Mouse (Mus musculus) adrenal gland, adult 8-10 months (tissue): ENCODE measurements around the gene Pard3. TPM values are rescaled to one million over a fixed set of nuclear protein-coding genes. Genes with fewer than 3 reads are reported as not detected.

Experiments
- DNase-seq: peaks from one replicate; pipeline ENCODE4 v3.0.0; 2022
- total RNA-seq, 4 experiments: library from RNA; stranded (reverse); gene quantifications; 2 replicates each; pipeline ENCODE4 v1.2.4; 2022

Pard3 gene
- total RNA-seq = 10 to 100 TPM; 43.6 to 52.4 (median 45.8) TPM

GRCm38 (mm10) chr8:127063551-127064360, at the start of gene Pard3:
Gene Pard3 (plus strand): TSS chr8:127063893.
- peak; percentile 68 for DNase-seq

GRCm38 (mm10) chr8:127021830-127022229, 41.9 kb upstream of the Pard3 start:
- DNase-seq = no peak

GRCm38 (mm10) chr8:127025256-127025717, 38.4 kb upstream of the Pard3 start:
- DNase-seq = no peak

- DNase-seq = no peak
Observed at GRCm38 (mm10) chr8:127025775-127026174, 37.9 kb upstream of the Pard3 start.

- no peak for DNase-seq
Observed at GRCm38 (mm10) chr8:127031476-127031875, 32.2 kb upstream of the Pard3 start.

- DNase-seq = no peak
Observed at GRCm38 (mm10) chr8:127038928-127039327, 24.8 kb upstream of the Pard3 start.

- no peak for DNase-seq
Observed at GRCm38 (mm10) chr8:127049996-127050395, 13.7 kb upstream of the Pard3 start.

GRCm38 (mm10) chr8:127052132-127052531, 11.6 kb upstream of the Pard3 start:
- DNase-seq = no peak

- DNase-seq = no peak
Observed at GRCm38 (mm10) chr8:127055081-127055480, 8.6 kb upstream of the Pard3 start.

GRCm38 (mm10) chr8:127058759-127059158, 4.9 kb upstream of the Pard3 start:
- DNase-seq = no peak

- DNase-seq = no peak
Observed at GRCm38 (mm10) chr8:127059826-127060225, 3.9 kb upstream of the Pard3 start.

- DNase-seq = peak; percentile 42
Observed at GRCm38 (mm10) chr8:127064361-127065112, 844 bp downstream of the Pard3 start.

- no peak for DNase-seq
Observed at GRCm38 (mm10) chr8:127065113-127065473, 1.4 kb downstream of the Pard3 start.

- DNase-seq = no peak
Observed at GRCm38 (mm10) chr8:127065791-127066190, 2.1 kb downstream of the Pard3 start.

GRCm38 (mm10) chr8:127066501-127066900, 2.8 kb downstream of the Pard3 start:
- no peak for DNase-seq

- DNase-seq = no peak
Observed at GRCm38 (mm10) chr8:127068719-127069118, 5.0 kb downstream of the Pard3 start.

GRCm38 (mm10) chr8:127070225-127070624, 6.5 kb downstream of the Pard3 start:
- no peak for DNase-seq

- DNase-seq = no peak
Observed at GRCm38 (mm10) chr8:127073052-127073618, 9.4 kb downstream of the Pard3 start.

- DNase-seq = no peak
Observed at GRCm38 (mm10) chr8:127076511-127076910, 12.8 kb downstream of the Pard3 start.

GRCm38 (mm10) chr8:127079244-127079805, 15.6 kb downstream of the Pard3 start:
- no peak for DNase-seq

GRCm38 (mm10) chr8:127081297-127081696, 17.6 kb downstream of the Pard3 start:
- no peak for DNase-seq

- no peak for DNase-seq
Observed at GRCm38 (mm10) chr8:127082486-127082885, 18.8 kb downstream of the Pard3 start.

- no peak for DNase-seq
Observed at GRCm38 (mm10) chr8:127084565-127084964, 20.9 kb downstream of the Pard3 start.
